ENCODE assay signal across 14 mouse cellular contexts in genomic region chr17:24495443-24495842, GRCm38 (mm10). TPM values are rescaled to one million over a fixed set of nuclear protein-coding genes. Genes with fewer than 3 reads are reported as not detected.
A peak's percentile ranks its signal among the peaks of the same experiment; 100 is the strongest.
DNase-seq lines count a peak whose midpoint lies in the region; ATAC-seq and TF ChIP-seq lines count a peak whose summit lies in the region.
"Had no signal": no experiment of that assay in that cellular context is flagged by ENCODE, and none has a peak within 500 bp of the region (broad histone marks: within the 10 kb centered on the region; RNA-seq: fewer than 3 reads in every experiment).

No protein-coding gene starts in this region.

- ATAC-seq in frontal cortex, adult (ENCODE audit: low TSS enrichment), result peak; percentile 59; the same call in 1 of the 2 replicates
- ATAC-seq in stomach, embryonic 16.5 days (ENCODE audit: insufficient read depth, low FRiP score), result no peak
- no peak for ATAC-seq in stomach, postnatal 0 days (ENCODE audit: low FRiP score, low TSS enrichment)
- ATAC-seq in megakaryocyte-erythroid progenitor cell, adult 5-6 weeks (replicated peaks; ENCODE audit: low FRiP score, low TSS enrichment, poor library complexity, severe bottlenecking), result no peak

- no peak overlapping the region for H3K4me2 ChIP-seq in stomach, embryonic 16.5 days (ENCODE audit: low read depth, low read length)
- H3K4me2 ChIP-seq in stomach, postnatal 0 days (replicated peaks; ENCODE audit: low read depth), result no peak overlapping the region
- H3K4me2 ChIP-seq: limb, embryonic 12.5 days had no signal

- no peaks in the 10 kb centered on the region for H3K36me3 ChIP-seq in stomach, embryonic 16.5 days (ENCODE audit: control insufficient read depth, insufficient read depth, low read length)
- H3K36me3 ChIP-seq in stomach, postnatal 0 days (ENCODE audit: control insufficient read depth, insufficient read depth, low read length), result no peaks in the 10 kb centered on the region

- H3K27ac ChIP-seq in stomach, embryonic 16.5 days (ENCODE audit: low read length), result no peak overlapping the region
- H3K27ac ChIP-seq in stomach, postnatal 0 days (replicated peaks), result no peak overlapping the region
- H3K27ac ChIP-seq: limb, embryonic 12.5 days had no signal

- no peak for DNase-seq in frontal cortex, postnatal 25 days (ENCODE audit: low spot score in 2 of 2)
- no peak for DNase-seq in stomach, postnatal 0 days (ENCODE audit: low spot score)
- DNase-seq in left cerebral cortex, postnatal 36 days (ENCODE audit: low spot score in 2 of 2), result peak; percentile 80 to 84
- DNase-seq in thymus, postnatal 36 days, result no peak
- DNase-seq: adrenal gland, postnatal 25 days; heart, postnatal 14 days; lung, adult 2 months; midbrain, embryonic 14.5 days; thymus, postnatal 4 days had no signal

- intact Hi-C loops in left cerebral cortex, postnatal 36 days (cut with DNase I), result no loop called here

- no peaks in the 10 kb centered on the region for H3K9me3 ChIP-seq in stomach, embryonic 16.5 days (replicated peaks; ENCODE audit: control insufficient read depth, low read length)
- H3K9me3 ChIP-seq in stomach, postnatal 0 days (ENCODE audit: control insufficient read depth, low read length), result no peaks in the 10 kb centered on the region
- H3K9me3 ChIP-seq: limb, embryonic 12.5 days had no signal

- no peak for TF ChIP-seq EP300 in stomach, postnatal 0 days (optimal IDR thresholded peaks at IDR 0.05)

- 0 out of 2 replicates have a peak, but pooled peaks cover under 1% of the 10 kb centered on the region for H3K27me3 ChIP-seq in stomach, embryonic 16.5 days (ENCODE audit: control insufficient read depth, insufficient read depth, low read length)
- H3K27me3 ChIP-seq in stomach, postnatal 0 days (ENCODE audit: control insufficient read depth, insufficient read depth, low read length), result no peaks in the 10 kb centered on the region

- H3K4me3 ChIP-seq in stomach, embryonic 16.5 days (replicated peaks; ENCODE audit: low read length), result no peak overlapping the region
- no peak overlapping the region for H3K4me3 ChIP-seq in stomach, postnatal 0 days (ENCODE audit: low read depth, low read length)
- H3K4me3 ChIP-seq: limb, embryonic 12.5 days had no signal

- TF ChIP-seq CTCF in stomach, postnatal 0 days (IDR thresholded peaks at IDR 0.05; ENCODE audit: low read depth), result no peak

- no peaks in the 10 kb centered on the region for H3K4me1 ChIP-seq in stomach, embryonic 16.5 days (ENCODE audit: control insufficient read depth, insufficient read depth, low read length)
- H3K4me1 ChIP-seq in stomach, postnatal 0 days (replicated peaks; ENCODE audit: control insufficient read depth, insufficient read depth), result no peaks in the 10 kb centered on the region

- WGBS in stomach, embryonic 16.5 days, result 84% methylated on average over 3 of the region's 3 CpGs
- 77% methylated on average over 3 of the region's 3 CpGs for WGBS in stomach, postnatal 0 days

- H3K9ac ChIP-seq in stomach, embryonic 16.5 days (ENCODE audit: low read length), result 0 out of 2 replicates have a peak overlapping the region, but pooled peaks have one; percentile 10
- no peak overlapping the region for H3K9ac ChIP-seq in stomach, postnatal 0 days (ENCODE audit: low read length)
- H3K9ac ChIP-seq: limb, embryonic 12.5 days had no signal

RNA-seq across cellular contexts. Expression of gene Caskin1, which starts 7.0 kb away (rescaled TPM):
- polyA plus RNA-seq in stomach, embryonic 16.5 days (2015; fragmentation: Nextera tagmentation; extraction: Ambion mirVana), result 1.5 and 2.3 TPM in 2 replicates
- 0.84 and 1.3 TPM in 2 replicates for polyA plus RNA-seq in stomach, postnatal 0 days (2015; fragmentation: Nextera tagmentation; extraction: Ambion mirVana)
- 100 to 1,000 TPM; 110 to 140 TPM for total RNA-seq in left cerebral cortex, postnatal 36 days (2021)
- total RNA-seq in megakaryocyte-erythroid progenitor cell, adult 5-6 weeks (2014; fragmentation: Nextera tagmentation), result not detected in 2 replicates
- total RNA-seq in megakaryocyte-erythroid progenitor cell, adult 5-6 weeks (2017), result not detected in 2 replicates
- total RNA-seq: granulocyte monocyte progenitor cell, adult 5-6 weeks had no signal

RNA-seq across cellular contexts. Expression of gene Mlst8, which starts 16.6 kb away (rescaled TPM):
- polyA plus RNA-seq in stomach, embryonic 16.5 days (2015; fragmentation: Nextera tagmentation; extraction: Ambion mirVana), result 29.0 and 33.6 TPM in 2 replicates
- 12.4 and 13.4 TPM in 2 replicates for polyA plus RNA-seq in stomach, postnatal 0 days (2015; fragmentation: Nextera tagmentation; extraction: Ambion mirVana)
- total RNA-seq in left cerebral cortex, postnatal 36 days (2021), result 10 to 100 TPM; 35.1 to 35.8 TPM
- total RNA-seq in megakaryocyte-erythroid progenitor cell, adult 5-6 weeks (2014; fragmentation: Nextera tagmentation), result 35.8 and 38.7 TPM in 2 replicates
- 17.2 and 36.1 TPM in 2 replicates for total RNA-seq in megakaryocyte-erythroid progenitor cell, adult 5-6 weeks (2017)

RNA-seq across cellular contexts. Expression of gene Bricd5, which starts 21.8 kb away (rescaled TPM):
- 0.36 and 0.46 TPM in 2 replicates for polyA plus RNA-seq in stomach, embryonic 16.5 days (2015; fragmentation: Nextera tagmentation; extraction: Ambion mirVana)
- 0.13 TPM in 1 of 2 replicates, not detected in the other for polyA plus RNA-seq in stomach, postnatal 0 days (2015; fragmentation: Nextera tagmentation; extraction: Ambion mirVana)
- 1 to 10 TPM in 1 of 2 experiments, under 1 TPM in 1; 0.86 to 1.1 TPM for total RNA-seq in left cerebral cortex, postnatal 36 days (2021)
- not detected in 2 replicates for total RNA-seq in megakaryocyte-erythroid progenitor cell, adult 5-6 weeks (2014; fragmentation: Nextera tagmentation)
- 0.80 TPM in 1 of 2 replicates, not detected in the other for total RNA-seq in megakaryocyte-erythroid progenitor cell, adult 5-6 weeks (2017)
- total RNA-seq: granulocyte monocyte progenitor cell, adult 5-6 weeks had no signal
- polyA plus RNA-seq: limb, embryonic 12.5 days; midbrain, embryonic 14.5 days had no signal

RNA-seq across cellular contexts. Expression of gene Pgp, which starts 25.3 kb away (rescaled TPM):
- polyA plus RNA-seq in stomach, embryonic 16.5 days (2015; fragmentation: Nextera tagmentation; extraction: Ambion mirVana), result 49.6 and 54.5 TPM in 2 replicates
- polyA plus RNA-seq in stomach, postnatal 0 days (2015; fragmentation: Nextera tagmentation; extraction: Ambion mirVana), result 45.4 and 48.9 TPM in 2 replicates
- 10 to 100 TPM; 60.4 to 75.1 TPM for total RNA-seq in left cerebral cortex, postnatal 36 days (2021)
- total RNA-seq in megakaryocyte-erythroid progenitor cell, adult 5-6 weeks (2014; fragmentation: Nextera tagmentation), result 32.8 and 43.6 TPM in 2 replicates
- 21.9 and 23.4 TPM in 2 replicates for total RNA-seq in megakaryocyte-erythroid progenitor cell, adult 5-6 weeks (2017)

RNA-seq across cellular contexts. Expression of gene E4f1, which starts 25.3 kb away (rescaled TPM):
- polyA plus RNA-seq in stomach, embryonic 16.5 days (2015; fragmentation: Nextera tagmentation; extraction: Ambion mirVana), result 29.4 and 35.0 TPM in 2 replicates
- polyA plus RNA-seq in stomach, postnatal 0 days (2015; fragmentation: Nextera tagmentation; extraction: Ambion mirVana), result 12.0 and 12.5 TPM in 2 replicates
- 10 to 100 TPM; 26.2 to 40.9 TPM for total RNA-seq in left cerebral cortex, postnatal 36 days (2021)
- total RNA-seq in megakaryocyte-erythroid progenitor cell, adult 5-6 weeks (2014; fragmentation: Nextera tagmentation), result 47.7 and 60.9 TPM in 2 replicates
- 10.5 and 20.8 TPM in 2 replicates for total RNA-seq in megakaryocyte-erythroid progenitor cell, adult 5-6 weeks (2017)

Comparison
In these comparisons a context has a peak if more than half of its experiments do, and no peak if none do; other contexts are left out.
1. DNase-seq: peak in left cerebral cortex, postnatal 36 days (2 of 2); none in frontal cortex, postnatal 25 days (0 of 2), stomach, postnatal 0 days (single experiment) and thymus, postnatal 36 days (0 of 2).
2. RNA of gene Caskin1, which starts 7.0 kb away (total RNA-seq): 110 to 140 TPM in left cerebral cortex, postnatal 36 days; not detected in megakaryocyte-erythroid progenitor cell, adult 5-6 weeks; every median in the first group is over 100 times any median in the second.